Mouse (Mus musculus) c-Kit-negative CD71-positive TER-119-positive erythroid progenitor cells, embryonic 14.5 days (primary cell): Measurements from ENCODE around the gene Slc25a21.

Source experiments
- DNase-seq: peaks from one replicate; pipeline ENCODE4 v3.0.0-alpha.2; 2013; ENCODE audit warnings: low read depth, low spot score

Slc25a21 gene

GRCm38 (mm10) chr12:56691427-56692079 is 505.7 kb downstream of the Slc25a21 start, which contains the start of gene Pax9:
Gene Pax9, plus strand, starts transcription at chr12:56691767.
- DNase-seq, result no peak

- DNase-seq, result no peak
Observed at GRCm38 (mm10) chr12:56691001-56691400, 506.3 kb downstream of the Slc25a21 start.

GRCm38 (mm10) chr12:56690366-56690765 is 506.9 kb downstream of the Slc25a21 start:
- no peak for DNase-seq

GRCm38 (mm10) chr12:56689736-56690135 is 507.5 kb downstream of the Slc25a21 start:
- DNase-seq, result no peak

GRCm38 (mm10) chr12:56689331-56689730 is 507.9 kb downstream of the Slc25a21 start:
- no peak for DNase-seq

GRCm38 (mm10) chr12:56688920-56689319 is 508.4 kb downstream of the Slc25a21 start:
- no peak for DNase-seq

GRCm38 (mm10) chr12:56688482-56688840 is 508.8 kb downstream of the Slc25a21 start:
- DNase-seq, result no peak

- DNase-seq, result no peak
Observed at GRCm38 (mm10) chr12:56687640-56688481, 509.4 kb downstream of the Slc25a21 start.

- no peak for DNase-seq
Observed at GRCm38 (mm10) chr12:56681096-56681811, 516.0 kb downstream of the Slc25a21 start.

- no peak for DNase-seq
Observed at GRCm38 (mm10) chr12:56677620-56678019, 519.7 kb downstream of the Slc25a21 start.

- no peak for DNase-seq
Observed at GRCm38 (mm10) chr12:56674726-56675125, 522.5 kb downstream of the Slc25a21 start.

- DNase-seq, result no peak
Observed at GRCm38 (mm10) chr12:56670795-56671194, 526.5 kb downstream of the Slc25a21 start.

- no peak for DNase-seq
Observed at GRCm38 (mm10) chr12:56669451-56670122, 527.7 kb downstream of the Slc25a21 start.
